Mouse (Mus musculus) heart, embryonic 16.5 days (tissue): ENCODE data around the gene Serpina11. TPM values are rescaled to one million over a fixed set of nuclear protein-coding genes. Genes with fewer than 3 reads are reported as not detected.

Experiments
- ATAC-seq: fragments of 200-750 bp; cut with Nextera tagmentation; replicated peaks from 2 replicates; pipeline ENCODE4 v1.8.0; 2017; ENCODE audit warnings: moderate number of reproducible peaks; ENCODE audit not compliant: insufficient read depth, low FRiP score; ENCODE audit errors: extremely low read depth
- H3K27ac ChIP-seq: fragments of 300-500 bp; sonication (generic); 2 replicates; pipeline ENCODE4 v1.5.1; 2014; ENCODE audit warnings: mild to moderate bottlenecking, low read length, control low read depth, moderate library complexity
- H3K27me3 ChIP-seq: fragments of 300-500 bp; sonication (generic); 2 replicates; pipeline ENCODE4 v1.6.1; 2014; ENCODE audit warnings: low read length, mixed read lengths; ENCODE audit not compliant: control insufficient read depth, insufficient read depth
- H3K36me3 ChIP-seq: fragments of 300-500 bp; sonication (generic); 2 replicates; pipeline ENCODE4 v1.6.1; 2014; ENCODE audit not compliant: control insufficient read depth, insufficient read depth
- H3K4me1 ChIP-seq: fragments of 300-500 bp; sonication (generic); 2 replicates; pipeline ENCODE4 v1.6.1; 2014; ENCODE audit warnings: low read length, mixed read lengths; ENCODE audit not compliant: control insufficient read depth, insufficient read depth
- H3K4me2 ChIP-seq: fragments of 300-500 bp; sonication (generic); 2 replicates; pipeline ENCODE4 v1.6.1; 2014; ENCODE audit warnings: low read depth, mild to moderate bottlenecking, control low read depth, low read length
- H3K4me3 ChIP-seq: fragments of 300-500 bp; sonication (generic); 2 replicates; pipeline ENCODE4 v1.5.1; 2014; ENCODE audit warnings: mild to moderate bottlenecking, control low read depth, low read length
- H3K9ac ChIP-seq: fragments of 300-500 bp; sonication (generic); 2 replicates; pipeline ENCODE4 v1.6.1; 2014; ENCODE audit warnings: low read length, control low read depth
- H3K9me3 ChIP-seq: fragments of 300-500 bp; sonication (generic); replicated peaks from 2 replicates; pipeline ENCODE4 v1.6.1; 2016; ENCODE audit warnings: low read length; ENCODE audit not compliant: control insufficient read depth
- WGBS: fragments of 180-500 bp; shearing (Covaris S2); extraction: QIAGEN DNeasy Blood & Tissue Kit; methylation state at CpG from one replicate; pipeline ENCODE4 v1.1.7; 2014; 5-methylcytosine and 5-hydroxymethylcytosine counted together
- polyA plus RNA-seq: library from polyadenylated mRNA; unstranded; fragments of >200 nt; fragmentation: Nextera tagmentation; extraction: Ambion mirVana; gene quantifications from 2 replicates; pipeline ENCODE4 v1.2.1, GENCODE M21; 2015

The Serpina11 gene
- polyA plus RNA-seq, 1 experiment from 2014 or later, result not detected

DNA sequence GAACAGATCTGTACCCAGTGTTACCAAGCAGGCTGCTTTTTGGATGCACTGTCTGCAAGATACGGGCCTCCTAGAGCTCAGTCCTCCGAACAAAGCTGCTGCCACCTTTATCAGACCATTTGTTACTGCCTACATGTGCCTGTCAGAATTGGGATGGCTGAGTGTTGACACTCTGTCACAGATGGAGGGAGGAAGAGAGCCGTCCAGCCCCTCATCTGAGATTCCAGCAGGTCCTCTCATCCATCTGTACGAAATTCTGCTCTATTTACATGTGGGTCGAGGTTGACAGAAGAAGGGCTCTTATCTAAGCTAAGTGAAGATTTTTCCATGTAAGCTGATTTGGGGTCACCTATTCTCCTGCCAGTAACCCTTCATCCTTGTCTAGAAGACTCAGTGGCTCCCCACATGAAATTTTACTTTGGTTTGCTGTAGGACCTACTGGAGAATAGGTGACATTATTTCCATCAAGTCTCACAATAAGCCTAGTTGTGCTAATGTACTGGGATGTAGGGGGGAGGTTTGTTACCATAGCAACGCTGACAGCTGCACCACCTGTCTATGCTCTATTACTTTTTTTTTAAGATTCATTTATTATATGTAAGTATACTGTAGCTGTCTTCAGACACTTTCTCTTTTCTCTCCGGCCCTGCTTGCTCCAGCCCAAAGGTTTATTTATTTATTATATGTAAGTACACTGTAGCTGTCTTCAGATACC lies 8.0 kb downstream of the Serpina11 start:
- H3K9ac ChIP-seq, result no peak overlapping the region
- H3K27ac ChIP-seq, result no peak overlapping the region
- no peak overlapping the region for H3K4me2 ChIP-seq
- no peaks in the 10 kb centered on the region for H3K36me3 ChIP-seq
- 0 out of 2 replicates have a peak, but pooled peaks cover 2% of the 10 kb centered on the region for H3K27me3 ChIP-seq
- no peaks in the 10 kb centered on the region for H3K9me3 ChIP-seq
- ATAC-seq, result no peak
- no peaks in the 10 kb centered on the region for H3K4me1 ChIP-seq
- WGBS, result 42% methylated on average over 7 of the region's 7 CpGs
- no peak overlapping the region for H3K4me3 ChIP-seq

DNA sequence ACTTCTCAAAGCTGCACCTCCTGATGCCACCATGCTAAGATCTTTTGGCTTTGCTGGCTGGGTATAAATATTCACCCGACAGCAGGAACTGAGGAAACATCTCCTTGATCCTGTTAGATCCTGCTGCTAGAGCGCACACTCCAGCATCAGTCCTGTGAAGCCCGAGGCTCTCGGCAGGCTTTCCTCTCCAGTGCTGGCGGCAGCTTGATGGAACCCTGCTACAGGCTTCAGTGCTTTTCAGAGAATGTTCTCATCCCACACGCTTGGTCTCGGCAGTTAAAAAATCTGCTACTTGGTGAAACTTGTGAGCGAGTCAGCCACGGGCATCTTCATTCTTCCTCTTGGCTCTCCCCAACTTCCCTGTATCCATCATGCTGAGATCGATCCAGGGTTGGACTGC lies 11.5 kb downstream of the Serpina11 start:
- no peaks in the 10 kb centered on the region for H3K4me1 ChIP-seq
- H3K27ac ChIP-seq, result no peak overlapping the region
- 64% methylated on average over 10 of the region's 10 CpGs for WGBS
- H3K4me2 ChIP-seq, result no peak overlapping the region
- no peak overlapping the region for H3K9ac ChIP-seq
- H3K36me3 ChIP-seq, result no peaks in the 10 kb centered on the region
- H3K9me3 ChIP-seq, result no peaks in the 10 kb centered on the region
- no peaks in the 10 kb centered on the region for H3K27me3 ChIP-seq
- H3K4me3 ChIP-seq, result no peak overlapping the region
- ATAC-seq, result no peak

DNA sequence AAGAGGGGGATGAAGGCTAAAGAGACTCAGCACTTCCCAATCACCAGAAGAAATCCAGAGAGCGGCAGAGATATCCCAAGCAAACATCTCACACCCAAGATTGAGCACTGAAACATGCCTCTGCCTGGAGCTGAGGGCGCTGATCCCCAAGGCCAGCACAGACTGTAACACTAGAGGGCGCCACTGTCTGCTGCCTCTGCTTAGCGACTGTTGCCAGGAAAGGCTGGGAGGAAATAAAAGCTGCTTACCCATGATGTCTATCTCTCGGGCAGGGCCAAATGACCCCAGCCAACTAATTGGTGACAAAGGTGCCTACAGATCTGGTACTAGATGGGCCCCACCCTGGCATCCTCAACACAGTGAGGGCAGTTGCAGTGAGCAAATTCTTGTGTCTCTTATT lies 11.9 kb downstream of the Serpina11 start:
- no peaks in the 10 kb centered on the region for H3K27me3 ChIP-seq
- H3K4me2 ChIP-seq, result no peak overlapping the region
- WGBS, result 29% methylated on average over 5 of the region's 5 CpGs
- H3K4me3 ChIP-seq, result no peak overlapping the region
- ATAC-seq, result no peak
- H3K27ac ChIP-seq, result no peak overlapping the region
- H3K9me3 ChIP-seq, result no peaks in the 10 kb centered on the region
- H3K9ac ChIP-seq, result no peak overlapping the region
- H3K36me3 ChIP-seq, result no peaks in the 10 kb centered on the region
- no peaks in the 10 kb centered on the region for H3K4me1 ChIP-seq

DNA sequence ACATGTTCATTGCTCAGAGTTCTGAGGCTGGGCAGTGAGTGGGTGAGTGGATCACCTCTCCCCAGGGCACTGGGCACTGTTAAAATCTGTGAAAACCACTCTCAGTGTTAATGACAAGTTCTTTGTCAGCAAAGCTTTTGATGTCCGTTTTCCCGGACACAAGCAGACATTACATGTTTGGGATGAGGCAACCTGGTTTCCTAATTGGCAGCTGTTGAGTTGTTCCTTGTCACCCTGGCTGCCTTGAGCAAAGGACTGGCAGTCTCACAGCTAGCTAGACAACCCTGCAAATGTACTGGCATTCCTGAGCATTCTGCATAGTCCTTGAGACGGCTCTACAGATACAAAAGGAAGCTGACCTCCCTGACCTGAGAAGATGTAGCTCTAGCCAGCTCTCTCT lies 12.7 kb downstream of the Serpina11 start:
- no peaks in the 10 kb centered on the region for H3K4me1 ChIP-seq
- no peak for ATAC-seq
- H3K4me2 ChIP-seq, result no peak overlapping the region
- no peaks in the 10 kb centered on the region for H3K36me3 ChIP-seq
- no peak overlapping the region for H3K27ac ChIP-seq
- H3K9me3 ChIP-seq, result no peaks in the 10 kb centered on the region
- no peak overlapping the region for H3K9ac ChIP-seq
- H3K27me3 ChIP-seq, result no peaks in the 10 kb centered on the region
- WGBS, result 70% methylated on average over 3 of the region's 3 CpGs
- H3K4me3 ChIP-seq, result no peak overlapping the region

DNA sequence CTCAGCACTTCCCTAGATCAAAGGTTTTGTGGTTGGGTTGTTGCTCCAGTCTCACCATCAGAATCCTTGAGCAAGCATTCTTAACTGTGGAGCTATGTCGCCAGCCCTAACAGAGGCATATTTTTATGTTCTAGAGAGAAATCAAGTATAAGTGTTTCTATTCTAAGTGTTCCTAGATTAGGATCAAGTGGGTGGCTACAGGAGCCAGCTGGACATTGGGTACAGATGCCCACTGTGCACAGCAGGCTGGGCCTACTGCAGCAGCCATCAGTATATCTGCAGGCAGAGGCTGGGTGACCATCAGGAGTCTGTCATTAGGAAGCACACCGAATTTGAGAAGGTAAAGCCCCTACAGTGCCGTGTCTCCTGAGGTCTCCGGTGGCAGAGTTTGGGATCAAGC lies 18.7 kb downstream of the Serpina11 start:
- Histone ChIP-seq H3K4me2 (no peak overlapping the region), H3K9me3 (0 out of 2 replicates have a peak, but pooled peaks cover 2% of the 10 kb centered on the region), H3K4me1 (no peaks in the 10 kb centered on the region), H3K36me3 (no peaks in the 10 kb centered on the region), H3K4me3 (no peak overlapping the region), H3K27me3 (no peaks in the 10 kb centered on the region), H3K27ac (no peak overlapping the region), H3K9ac (no peak overlapping the region)
- ATAC-seq, result no peak
- WGBS, result 72% methylated on average over 4 of the region's 4 CpGs

DNA sequence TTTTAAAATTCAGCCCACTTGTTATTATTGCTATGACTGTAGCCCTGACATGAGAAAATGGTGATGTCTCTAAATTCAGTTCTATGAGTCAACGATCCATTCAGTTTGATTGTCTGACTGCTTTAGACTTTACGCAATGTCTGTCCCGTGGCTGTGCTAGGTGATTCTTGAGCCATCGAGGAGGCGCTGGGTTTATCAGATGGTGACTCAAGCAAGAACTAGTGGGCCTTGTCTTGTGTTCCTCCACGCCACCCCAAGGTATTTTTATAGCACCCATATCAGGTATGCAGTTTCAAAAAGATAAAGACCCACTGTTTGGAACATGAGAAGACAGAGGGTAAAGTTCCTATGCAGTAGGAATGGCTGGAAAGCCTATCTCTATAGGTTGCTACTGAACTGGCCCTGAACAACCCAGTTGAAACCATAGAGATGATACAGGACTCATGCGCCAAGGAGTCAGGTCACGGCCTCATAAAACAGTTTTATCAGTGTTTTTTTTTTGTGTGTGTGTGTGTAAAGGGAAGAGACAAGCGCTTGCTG lies 20.1 kb downstream of the Serpina11 start:
- ATAC-seq, result no peak
- Histone ChIP-seq H3K4me1 (no peaks in the 10 kb centered on the region), H3K9ac (no peak overlapping the region), H3K4me2 (no peak overlapping the region), H3K9me3 (0 out of 2 replicates have a peak, but pooled peaks cover 2% of the 10 kb centered on the region), H3K4me3 (no peak overlapping the region), H3K27ac (no peak overlapping the region), H3K36me3 (no peaks in the 10 kb centered on the region), H3K27me3 (no peaks in the 10 kb centered on the region)
- 84% methylated on average over 9 of the region's 9 CpGs for WGBS

DNA sequence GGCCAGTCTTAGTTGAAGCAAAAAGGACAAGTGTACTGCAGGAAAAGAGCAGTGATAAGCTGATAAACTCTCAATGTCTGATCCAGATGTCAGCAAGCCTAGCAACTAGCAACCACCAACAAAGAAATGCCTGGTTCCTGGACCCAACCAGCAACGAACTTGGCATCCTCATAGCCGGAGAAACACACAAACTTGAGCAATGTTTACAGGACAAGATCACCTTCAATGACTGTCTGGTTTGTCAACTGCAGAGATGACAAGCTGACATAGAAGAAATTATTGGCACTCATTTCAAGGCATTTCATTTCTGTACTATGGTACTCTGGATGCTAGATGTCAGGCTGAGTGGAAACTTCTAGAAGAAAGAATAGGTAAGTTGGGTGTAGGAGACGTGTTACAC lies 23.0 kb downstream of the Serpina11 start:
- H3K27ac ChIP-seq, result no peak overlapping the region
- no peak for ATAC-seq

DNA sequence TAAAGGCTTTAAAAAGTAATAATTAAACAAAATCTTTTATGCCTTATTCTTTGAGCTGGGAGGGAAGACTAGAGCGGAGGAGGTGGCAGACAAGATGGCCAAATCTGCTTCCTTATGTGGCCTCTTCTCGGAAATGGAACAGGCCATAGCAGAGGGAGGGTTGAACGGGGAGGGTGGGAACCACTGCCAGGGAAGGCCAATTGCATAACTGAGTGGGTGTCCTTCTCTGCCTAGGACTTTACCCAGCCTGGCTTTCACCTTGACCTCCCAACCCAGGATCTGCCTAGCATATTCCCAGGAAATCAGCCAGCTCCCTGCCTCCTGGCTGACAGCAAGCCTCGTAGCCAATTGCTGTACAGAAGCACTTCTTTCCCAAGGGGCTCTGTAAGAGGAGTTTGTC lies 26.5 kb downstream of the Serpina11 start:
- H3K4me3 ChIP-seq, result no peak overlapping the region
- WGBS, result 80% methylated on average over 4 of the region's 4 CpGs
- H3K4me1 ChIP-seq, result no peaks in the 10 kb centered on the region
- no peaks in the 10 kb centered on the region for H3K36me3 ChIP-seq
- no peak overlapping the region for H3K4me2 ChIP-seq
- ATAC-seq, result no peak
- H3K27ac ChIP-seq, result no peak overlapping the region
- no peaks in the 10 kb centered on the region for H3K27me3 ChIP-seq
- H3K9ac ChIP-seq, result no peak overlapping the region
- 0 out of 2 replicates have a peak, but pooled peaks cover under 1% of the 10 kb centered on the region for H3K9me3 ChIP-seq

More for the DNA sequence above, 23.0 kb downstream of the Serpina11 start:
- 60% methylated on average over 3 of the region's 3 CpGs for WGBS
- Histone ChIP-seq H3K9me3 (0 out of 2 replicates have a peak, but pooled peaks cover 2% of the 10 kb centered on the region), H3K27me3 (no peaks in the 10 kb centered on the region), H3K4me1 (no peaks in the 10 kb centered on the region), H3K4me2 (no peak overlapping the region), H3K36me3 (no peaks in the 10 kb centered on the region), H3K9ac (no peak overlapping the region), H3K4me3 (no peak overlapping the region)

DNA sequence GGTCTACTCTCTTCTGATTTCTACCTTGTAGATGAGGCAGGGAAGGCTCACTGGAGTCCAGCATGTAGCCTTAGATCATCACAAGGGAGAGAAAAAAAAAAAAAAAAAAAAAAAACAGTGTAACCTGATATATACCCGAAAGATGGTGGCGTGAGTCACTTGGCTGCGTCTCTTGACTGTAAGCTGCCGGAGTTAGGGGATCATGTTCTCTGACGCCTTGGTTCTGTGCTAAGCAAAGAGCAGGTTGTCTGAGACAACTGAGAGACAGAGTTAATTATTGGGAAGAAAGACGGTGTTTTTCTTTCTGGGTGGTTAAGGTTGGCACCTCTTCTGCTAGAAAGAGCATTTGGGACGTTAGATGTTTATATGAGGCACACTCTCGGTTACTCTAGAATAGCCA lies 26.9 kb downstream of the Serpina11 start:
- Histone ChIP-seq H3K27me3 (no peaks in the 10 kb centered on the region), H3K4me1 (no peaks in the 10 kb centered on the region), H3K36me3 (no peaks in the 10 kb centered on the region), H3K4me2 (no peak overlapping the region), H3K4me3 (no peak overlapping the region), H3K9me3 (no peaks in the 10 kb centered on the region), H3K27ac (no peak overlapping the region), H3K9ac (no peak overlapping the region)
- 76% methylated on average over 8 of the region's 8 CpGs for WGBS
- no peak for ATAC-seq
